10 mouse cellular contexts compared by ENCODE assay signal in the genomic region with DNA sequence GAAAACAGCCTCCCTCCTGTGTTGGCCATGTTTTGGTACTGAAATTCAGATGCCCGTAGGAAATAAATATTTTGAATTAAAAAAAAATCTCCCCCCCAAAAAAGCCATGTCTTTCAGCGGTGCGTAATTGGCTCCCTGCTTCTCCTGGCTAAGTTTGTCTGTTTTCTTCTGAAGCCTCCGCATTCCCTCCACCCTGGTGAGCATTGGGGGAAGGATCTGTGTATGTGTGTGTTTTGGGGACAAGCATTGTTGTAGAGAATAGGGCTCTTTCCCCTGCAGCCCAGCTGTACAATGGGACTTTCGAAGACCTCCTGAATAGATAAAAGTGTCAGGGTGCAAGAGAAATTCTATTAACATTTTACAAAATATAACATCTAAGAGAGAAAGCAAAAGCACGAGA.
DNase-seq lines count a peak whose midpoint lies in the region; ATAC-seq and TF ChIP-seq lines count a peak whose summit lies in the region.
"Had no signal": no experiment of that assay in that cellular context is flagged by ENCODE, and none has a peak within 500 bp of the region (broad histone marks: within the 10 kb centered on the region; RNA-seq: fewer than 3 reads in every experiment).

No protein-coding gene starts in this region.

- peak overlapping the region; percentile 80; the same call in 1 of the 2 replicates for H3K27ac ChIP-seq in heart, embryonic 10.5 days
- peak overlapping the region; percentile 74 for H3K27ac ChIP-seq in stomach, embryonic 14.5 days (ENCODE audit: low read length)
- H3K27ac ChIP-seq in stomach, postnatal 0 days (replicated peaks): no peak overlapping the region
- H3K27ac ChIP-seq in midbrain, embryonic 12.5 days (replicated peaks): peak overlapping the region; percentile 95
- H3K27ac ChIP-seq: kidney, postnatal 0 days had no signal

- ATAC-seq in stomach, embryonic 14.5 days (ENCODE audit: insufficient number of reproducible peaks, insufficient read depth, low FRiP score, low read depth): no peak
- ATAC-seq in stomach, postnatal 0 days (ENCODE audit: low FRiP score, low TSS enrichment): no peak
- peak; percentile 51 for ATAC-seq in midbrain, embryonic 12.5 days (ENCODE audit: low FRiP score, low read depth)
- no peak for ATAC-seq in megakaryocyte-erythroid progenitor cell, adult 5-6 weeks (replicated peaks; ENCODE audit: low FRiP score, low TSS enrichment, poor library complexity, severe bottlenecking)

- peaks cover 80% of the 10 kb centered on the region for H3K4me1 ChIP-seq in heart, embryonic 10.5 days
- H3K4me1 ChIP-seq in stomach, embryonic 14.5 days (ENCODE audit: control insufficient read depth, insufficient read depth, low read length): peaks cover 28% of the 10 kb centered on the region
- H3K4me1 ChIP-seq in stomach, postnatal 0 days (replicated peaks; ENCODE audit: control insufficient read depth, insufficient read depth): peaks cover 5% of the 10 kb centered on the region; the same call in 1 of the 2 replicates
- H3K4me1 ChIP-seq in midbrain, embryonic 12.5 days: peaks cover 84% of the 10 kb centered on the region

- TF ChIP-seq EP300 in stomach, postnatal 0 days (optimal IDR thresholded peaks at IDR 0.05): no peak

- no peaks in the 10 kb centered on the region for H3K27me3 ChIP-seq in heart, embryonic 10.5 days (ENCODE audit: insufficient read depth, poor library complexity, severe bottlenecking)
- no peaks in the 10 kb centered on the region for H3K27me3 ChIP-seq in stomach, embryonic 14.5 days (ENCODE audit: control insufficient read depth, insufficient read depth, low read length)
- H3K27me3 ChIP-seq in stomach, postnatal 0 days (ENCODE audit: control insufficient read depth, insufficient read depth, low read length): no peaks in the 10 kb centered on the region
- no peaks in the 10 kb centered on the region for H3K27me3 ChIP-seq in midbrain, embryonic 12.5 days

- DNase-seq in heart, embryonic 10.5 days (ENCODE audit: low spot score): no peak
- DNase-seq in heart, adult 9 months (ENCODE audit: low spot score in 2 of 2): no peak
- no peak for DNase-seq in stomach, postnatal 0 days (ENCODE audit: low spot score)
- DNase-seq in left cerebral cortex, adult 18-20 months (ENCODE audit: low spot score in 2 of 2): no peak
- DNase-seq in cerebellum, postnatal 10 days: no peak
- DNase-seq: adrenal gland, adult 8-10 months had no signal

- no peak overlapping the region for H3K4me2 ChIP-seq in stomach, embryonic 14.5 days (replicated peaks; ENCODE audit: low read depth, low read length)
- no peak overlapping the region for H3K4me2 ChIP-seq in stomach, postnatal 0 days (replicated peaks; ENCODE audit: low read depth)
- peak overlapping the region; percentile 32 for H3K4me2 ChIP-seq in midbrain, embryonic 12.5 days (replicated peaks)

- H3K4me3 ChIP-seq in heart, embryonic 10.5 days: no peak overlapping the region
- H3K4me3 ChIP-seq in stomach, embryonic 14.5 days (ENCODE audit: low read depth, low read length): no peak overlapping the region
- H3K4me3 ChIP-seq in stomach, postnatal 0 days (ENCODE audit: low read depth, low read length): no peak overlapping the region
- H3K4me3 ChIP-seq in midbrain, embryonic 12.5 days: no peak overlapping the region

- WGBS in heart, embryonic 10.5 days: 71% methylated on average over 6 of the region's 6 CpGs
- 63% methylated on average over 6 of the region's 6 CpGs for WGBS in stomach, embryonic 14.5 days
- WGBS in stomach, postnatal 0 days: 69% methylated on average over 6 of the region's 6 CpGs
- 10% methylated on average over 6 of the region's 6 CpGs for WGBS in midbrain, embryonic 12.5 days

- H3K9me3 ChIP-seq in heart, embryonic 10.5 days: no peaks in the 10 kb centered on the region
- H3K9me3 ChIP-seq in stomach, embryonic 14.5 days (ENCODE audit: control insufficient read depth, low read depth, low read length): no peaks in the 10 kb centered on the region
- no peaks in the 10 kb centered on the region for H3K9me3 ChIP-seq in stomach, postnatal 0 days (ENCODE audit: control insufficient read depth, low read length)
- H3K9me3 ChIP-seq in midbrain, embryonic 12.5 days: no peaks in the 10 kb centered on the region

- H3K36me3 ChIP-seq in heart, embryonic 10.5 days: peaks cover 12% of the 10 kb centered on the region
- no peaks in the 10 kb centered on the region for H3K36me3 ChIP-seq in stomach, embryonic 14.5 days (ENCODE audit: control insufficient read depth, insufficient read depth, low read length)
- H3K36me3 ChIP-seq in stomach, postnatal 0 days (ENCODE audit: control insufficient read depth, insufficient read depth, low read length): no peaks in the 10 kb centered on the region; the same call in 1 of the 2 replicates
- peaks cover 11% of the 10 kb centered on the region for H3K36me3 ChIP-seq in midbrain, embryonic 12.5 days

- TF ChIP-seq CTCF in stomach, postnatal 0 days (IDR thresholded peaks at IDR 0.05; ENCODE audit: low read depth): no peak

- no peak overlapping the region for H3K9ac ChIP-seq in stomach, embryonic 14.5 days (replicated peaks; ENCODE audit: low read depth, low read length)
- no peak overlapping the region for H3K9ac ChIP-seq in stomach, postnatal 0 days (ENCODE audit: low read length)
- peak overlapping the region; percentile 5; the same call in 1 of the 2 replicates for H3K9ac ChIP-seq in midbrain, embryonic 12.5 days (replicated peaks)
